In genomic region chr5:36814554-36814953, GRCm38 (mm10) we compare ENCODE assay signal across 11 mouse cellular contexts. TPM values are rescaled to one million over a fixed set of nuclear protein-coding genes. Genes with fewer than 3 reads are reported as not detected.
DNase-seq lines count a peak whose midpoint lies in the region; ATAC-seq and TF ChIP-seq lines count a peak whose summit lies in the region.
"Had no signal": no experiment of that assay in that cellular context is flagged by ENCODE, and none has a peak within 500 bp of the region (broad histone marks: within the 10 kb centered on the region; RNA-seq: fewer than 3 reads in every experiment).

No protein-coding gene starts in this region.

- no peak overlapping the region for H3K9ac ChIP-seq in forebrain, postnatal 0 days
- no peak overlapping the region for H3K9ac ChIP-seq in forebrain, embryonic 16.5 days (replicated peaks; ENCODE audit: low read depth, low read length)
- H3K9ac ChIP-seq in liver, embryonic 14.5 days (replicated peaks), result no peak overlapping the region
- H3K9ac ChIP-seq in stomach, postnatal 0 days (ENCODE audit: low read length), result no peak overlapping the region
- H3K9ac ChIP-seq in forebrain, embryonic 14.5 days (ENCODE audit: low read length), result no peak overlapping the region
- H3K9ac ChIP-seq: heart, embryonic 13.5 days; midbrain, embryonic 13.5 days had no signal

- no peak for TF ChIP-seq POLR2A in thymus, adult 2 months (IDR thresholded peaks at IDR 0.05; ENCODE audit: control insufficient read depth, extremely low read depth, insufficient read depth, low read length, poor library complexity)

- peak; percentile 29 for TF ChIP-seq CTCF in forebrain, postnatal 0 days (IDR thresholded peaks at IDR 0.05; ENCODE audit: low read depth)
- no peak for TF ChIP-seq CTCF in thymus, adult 2 months (IDR thresholded peaks at IDR 0.05; ENCODE audit: borderline replicate concordance, control insufficient read depth, extremely low read depth, insufficient read depth, low read length, poor library complexity)
- peak; percentile 63 for TF ChIP-seq CTCF in liver, embryonic 14.5 days (IDR thresholded peaks at IDR 0.05; ENCODE audit: low read depth)
- peak; percentile 27 for TF ChIP-seq CTCF in stomach, postnatal 0 days (IDR thresholded peaks at IDR 0.05; ENCODE audit: low read depth)

- no peak overlapping the region for H3K4me3 ChIP-seq in forebrain, postnatal 0 days (ENCODE audit: low read depth, low read length)
- no peak overlapping the region for H3K4me3 ChIP-seq in forebrain, embryonic 16.5 days (replicated peaks; ENCODE audit: low read length)
- no peak overlapping the region for H3K4me3 ChIP-seq in thymus, adult 2 months (ENCODE audit: control insufficient read depth, insufficient read depth, low read length)
- no peak overlapping the region for H3K4me3 ChIP-seq in liver, embryonic 14.5 days (ENCODE audit: insufficient read depth in 1 of 2, low read depth in 2 of 2, low read length in 2 of 2)
- H3K4me3 ChIP-seq in stomach, postnatal 0 days (ENCODE audit: low read depth, low read length), result no peak overlapping the region
- H3K4me3 ChIP-seq in forebrain, embryonic 14.5 days (ENCODE audit: low read depth, low read length), result no peak overlapping the region
- H3K4me3 ChIP-seq: heart, embryonic 13.5 days; limb, embryonic 13.5 days; midbrain, embryonic 13.5 days had no signal

- no peak for ATAC-seq in forebrain, postnatal 0 days
- no peak for ATAC-seq in forebrain, embryonic 16.5 days
- no peak for ATAC-seq in liver, embryonic 14.5 days (ENCODE audit: insufficient read depth)
- no peak for ATAC-seq in stomach, postnatal 0 days (ENCODE audit: low FRiP score, low TSS enrichment)
- no peak for ATAC-seq in forebrain, embryonic 14.5 days
- ATAC-seq: midbrain, embryonic 13.5 days had no signal

- no peaks in the 10 kb centered on the region for H3K9me3 ChIP-seq in forebrain, postnatal 0 days (ENCODE audit: low read length)
- H3K9me3 ChIP-seq in forebrain, embryonic 16.5 days (ENCODE audit: control insufficient read depth, low read length), result no peaks in the 10 kb centered on the region
- H3K9me3 ChIP-seq in liver, embryonic 14.5 days (ENCODE audit: control insufficient read depth, low read length), result no peaks in the 10 kb centered on the region
- no peaks in the 10 kb centered on the region for H3K9me3 ChIP-seq in stomach, postnatal 0 days (ENCODE audit: control insufficient read depth, low read length)
- H3K9me3 ChIP-seq in forebrain, embryonic 14.5 days (replicated peaks; ENCODE audit: control insufficient read depth, low read length), result no peaks in the 10 kb centered on the region
- H3K9me3 ChIP-seq: heart, embryonic 13.5 days; limb, embryonic 13.5 days; midbrain, embryonic 13.5 days had no signal

- H3K4me2 ChIP-seq in forebrain, postnatal 0 days (ENCODE audit: low read depth), result no peak overlapping the region
- H3K4me2 ChIP-seq in forebrain, embryonic 16.5 days (ENCODE audit: low read length), result no peak overlapping the region
- H3K4me2 ChIP-seq in liver, embryonic 14.5 days (ENCODE audit: low read depth), result no peak overlapping the region
- H3K4me2 ChIP-seq in stomach, postnatal 0 days (replicated peaks; ENCODE audit: low read depth), result no peak overlapping the region
- no peak overlapping the region for H3K4me2 ChIP-seq in forebrain, embryonic 14.5 days (ENCODE audit: low read length)
- H3K4me2 ChIP-seq: heart, embryonic 13.5 days; limb, embryonic 13.5 days; midbrain, embryonic 13.5 days had no signal

- H3K27me3 ChIP-seq in forebrain, postnatal 0 days (ENCODE audit: insufficient read depth, low read length), result no peaks in the 10 kb centered on the region
- H3K27me3 ChIP-seq in forebrain, embryonic 16.5 days (replicated peaks; ENCODE audit: control insufficient read depth, insufficient read depth, low read length), result no peaks in the 10 kb centered on the region
- no peaks in the 10 kb centered on the region for H3K27me3 ChIP-seq in thymus, adult 2 months (ENCODE audit: control insufficient read depth, insufficient read depth, low read length)
- no peaks in the 10 kb centered on the region for H3K27me3 ChIP-seq in liver, embryonic 14.5 days (ENCODE audit: control insufficient read depth, insufficient read depth, low read length)
- no peaks in the 10 kb centered on the region for H3K27me3 ChIP-seq in stomach, postnatal 0 days (ENCODE audit: control insufficient read depth, insufficient read depth, low read length)
- H3K27me3 ChIP-seq in forebrain, embryonic 14.5 days (replicated peaks; ENCODE audit: control insufficient read depth, insufficient read depth, low read length), result no peaks in the 10 kb centered on the region
- H3K27me3 ChIP-seq: heart, embryonic 13.5 days; limb, embryonic 13.5 days; midbrain, embryonic 13.5 days had no signal

- TF ChIP-seq EP300 in liver, embryonic 14.5 days (IDR thresholded peaks at IDR 0.05; ENCODE audit: low read depth), result no peak
- no peak for TF ChIP-seq EP300 in stomach, postnatal 0 days (optimal IDR thresholded peaks at IDR 0.05)

- intact Hi-C loops in heart, postnatal 36 days (cut with DNase I), result no loop called here

- H3K27ac ChIP-seq in forebrain, postnatal 0 days (ENCODE audit: low read depth, low read length), result no peak overlapping the region
- no peak overlapping the region for H3K27ac ChIP-seq in forebrain, embryonic 16.5 days (ENCODE audit: low read length)
- no peak overlapping the region for H3K27ac ChIP-seq in thymus, adult 2 months (ENCODE audit: control insufficient read depth, insufficient read depth, low read length)
- no peak overlapping the region for H3K27ac ChIP-seq in liver, embryonic 14.5 days
- H3K27ac ChIP-seq in stomach, postnatal 0 days (replicated peaks), result no peak overlapping the region
- H3K27ac ChIP-seq in forebrain, embryonic 14.5 days (ENCODE audit: low read depth, low read length), result no peak overlapping the region
- H3K27ac ChIP-seq: heart, embryonic 13.5 days; limb, embryonic 13.5 days; midbrain, embryonic 13.5 days had no signal

- H3K4me1 ChIP-seq in forebrain, postnatal 0 days (ENCODE audit: insufficient read depth), result no peaks in the 10 kb centered on the region
- no peaks in the 10 kb centered on the region for H3K4me1 ChIP-seq in forebrain, embryonic 16.5 days (replicated peaks; ENCODE audit: control insufficient read depth, insufficient read depth, low read length)
- no peaks in the 10 kb centered on the region for H3K4me1 ChIP-seq in thymus, adult 2 months (replicated peaks; ENCODE audit: control insufficient read depth, insufficient read depth, low read length)
- no peaks in the 10 kb centered on the region for H3K4me1 ChIP-seq in liver, embryonic 14.5 days (replicated peaks; ENCODE audit: control insufficient read depth in 2 of 2, insufficient read depth in 2 of 2, low read length in 1 of 2)
- no peaks in the 10 kb centered on the region for H3K4me1 ChIP-seq in stomach, postnatal 0 days (replicated peaks; ENCODE audit: control insufficient read depth, insufficient read depth)
- H3K4me1 ChIP-seq in forebrain, embryonic 14.5 days (ENCODE audit: control insufficient read depth, insufficient read depth, low read length), result no peaks in the 10 kb centered on the region
- H3K4me1 ChIP-seq: heart, embryonic 13.5 days; limb, embryonic 13.5 days; midbrain, embryonic 13.5 days had no signal

- no peaks in the 10 kb centered on the region; the same call in 1 of the 2 replicates for H3K36me3 ChIP-seq in forebrain, postnatal 0 days (ENCODE audit: insufficient read depth)
- H3K36me3 ChIP-seq in forebrain, embryonic 16.5 days (ENCODE audit: control insufficient read depth, insufficient read depth), result no peaks in the 10 kb centered on the region
- H3K36me3 ChIP-seq in thymus, adult 2 months (ENCODE audit: control insufficient read depth, insufficient read depth, low read length), result no peaks in the 10 kb centered on the region
- no peaks in the 10 kb centered on the region for H3K36me3 ChIP-seq in liver, embryonic 14.5 days (replicated peaks; ENCODE audit: control insufficient read depth, insufficient read depth, low read depth)
- peaks cover 3% of the 10 kb centered on the region; the same call in 1 of the 2 replicates for H3K36me3 ChIP-seq in stomach, postnatal 0 days (ENCODE audit: control insufficient read depth, insufficient read depth, low read length)
- H3K36me3 ChIP-seq in forebrain, embryonic 14.5 days (ENCODE audit: control insufficient read depth, insufficient read depth, low read length), result no peaks in the 10 kb centered on the region
- H3K36me3 ChIP-seq: limb, embryonic 13.5 days had no signal

- no peak for DNase-seq in forebrain, postnatal 0 days
- DNase-seq in thymus, postnatal 4 days, result peak; percentile 47
- DNase-seq in thymus, adult 2 months, result no peak
- DNase-seq in liver, embryonic 14.5 days (ENCODE audit: low read depth in 3 of 3, low spot score in 3 of 3), result no peak
- DNase-seq in stomach, postnatal 0 days (ENCODE audit: low spot score), result no peak
- no peak for DNase-seq in heart, postnatal 36 days
- no peak for DNase-seq in forebrain, embryonic 14.5 days (ENCODE audit: low spot score)

- 78% methylated on average over 6 of the region's 6 CpGs for WGBS in forebrain, postnatal 0 days
- WGBS in forebrain, embryonic 16.5 days, result 73% methylated on average over 6 of the region's 6 CpGs
- WGBS in thymus, adult 2 months, result 76% methylated on average over 6 of the region's 6 CpGs
- WGBS in liver, embryonic 14.5 days (ENCODE audit: insufficient replicate concordance), result 52% methylated on average over 6 of the region's 6 CpGs
- 69% methylated on average over 6 of the region's 6 CpGs for WGBS in stomach, postnatal 0 days
- 76% methylated on average over 6 of the region's 6 CpGs for WGBS in forebrain, embryonic 14.5 days

RNA-seq across cellular contexts. Expression of gene Man2b2, which starts 15.9 kb away (rescaled TPM):
- 10.8 and 13.9 TPM in 2 replicates for total RNA-seq in forebrain, postnatal 0 days (2014; rRNA removed)
- polyA plus RNA-seq in forebrain, postnatal 0 days (2015; fragmentation: Nextera tagmentation; extraction: Ambion mirVana), result 10.3 and 12.7 TPM in 2 replicates
- polyA plus RNA-seq in forebrain, embryonic 16.5 days (2015; fragmentation: Nextera tagmentation; extraction: Ambion mirVana), result 7.2 and 7.3 TPM in 2 replicates
- polyA plus RNA-seq in thymus, adult 2 months (2012; rRNA removed), result 76.3 and 78.1 TPM in 2 replicates
- polyA plus RNA-seq in liver, embryonic 14.5 days (2012; rRNA removed), result 11.5 and 13.1 TPM in 2 replicates
- polyA plus RNA-seq in liver, embryonic 14.5 days (2014; fragmentation: Nextera tagmentation; extraction: Ambion mirVana), result 10.4 and 11.5 TPM in 2 replicates
- 16.3 and 18.0 TPM in 2 replicates for polyA plus RNA-seq in stomach, postnatal 0 days (2015; fragmentation: Nextera tagmentation; extraction: Ambion mirVana)
- total RNA-seq in heart, postnatal 36 days (2021), result 10 to 100 TPM; 17.8 to 20.0 TPM
- polyA plus RNA-seq in forebrain, embryonic 14.5 days (2014; fragmentation: Nextera tagmentation; extraction: Ambion mirVana), result 5.7 and 7.4 TPM in 2 replicates

RNA-seq across cellular contexts. Expression of gene Mrfap1, which starts 18.0 kb away (rescaled TPM):
- 296 and 353 TPM in 2 replicates for total RNA-seq in forebrain, postnatal 0 days (2014; rRNA removed)
- 477 and 530 TPM in 2 replicates for polyA plus RNA-seq in forebrain, postnatal 0 days (2015; fragmentation: Nextera tagmentation; extraction: Ambion mirVana)
- polyA plus RNA-seq in forebrain, embryonic 16.5 days (2015; fragmentation: Nextera tagmentation; extraction: Ambion mirVana), result 284 and 308 TPM in 2 replicates
- polyA plus RNA-seq in thymus, adult 2 months (2012; rRNA removed), result 92.4 and 119 TPM in 2 replicates
- 57.9 and 68.4 TPM in 2 replicates for polyA plus RNA-seq in liver, embryonic 14.5 days (2012; rRNA removed)
- polyA plus RNA-seq in liver, embryonic 14.5 days (2014; fragmentation: Nextera tagmentation; extraction: Ambion mirVana), result 156 and 172 TPM in 2 replicates
- 310 and 322 TPM in 2 replicates for polyA plus RNA-seq in stomach, postnatal 0 days (2015; fragmentation: Nextera tagmentation; extraction: Ambion mirVana)
- total RNA-seq in heart, postnatal 36 days (2021), result 100 to 1,000 TPM; 272 to 283 TPM
- 394 and 418 TPM in 2 replicates for polyA plus RNA-seq in forebrain, embryonic 14.5 days (2014; fragmentation: Nextera tagmentation; extraction: Ambion mirVana)

RNA-seq across cellular contexts. Expression of gene Ppp2r2c, which starts 53.8 kb away (rescaled TPM):
- 171 and 177 TPM in 2 replicates for total RNA-seq in forebrain, postnatal 0 days (2014; rRNA removed)
- 75.5 and 96.1 TPM in 2 replicates for polyA plus RNA-seq in forebrain, postnatal 0 days (2015; fragmentation: Nextera tagmentation; extraction: Ambion mirVana)
- polyA plus RNA-seq in forebrain, embryonic 16.5 days (2015; fragmentation: Nextera tagmentation; extraction: Ambion mirVana), result 34.2 and 38.3 TPM in 2 replicates
- 0.09 and 0.16 TPM in 2 replicates for polyA plus RNA-seq in thymus, adult 2 months (2012; rRNA removed)
- 0.05 TPM in 1 of 2 replicates, not detected in the other for polyA plus RNA-seq in liver, embryonic 14.5 days (2012; rRNA removed)
- 0.03 TPM in 1 of 2 replicates, not detected in the other for polyA plus RNA-seq in liver, embryonic 14.5 days (2014; fragmentation: Nextera tagmentation; extraction: Ambion mirVana)
- polyA plus RNA-seq in stomach, postnatal 0 days (2015; fragmentation: Nextera tagmentation; extraction: Ambion mirVana), result 0.77 and 0.93 TPM in 2 replicates
- under 1 TPM; 0.08 to 0.28 TPM for total RNA-seq in heart, postnatal 36 days (2021)
- polyA plus RNA-seq in forebrain, embryonic 14.5 days (2014; fragmentation: Nextera tagmentation; extraction: Ambion mirVana), result 17.1 and 23.4 TPM in 2 replicates
